Mouse (Mus musculus) limb, embryonic 13.5 days (tissue): ENCODE measurements around the gene Mical3. TPM values are rescaled to one million over a fixed set of nuclear protein-coding genes. Genes with fewer than 3 reads are reported as not detected.

ENCODE experiments used
- ATAC-seq: fragments of 200-750 bp; cut with Nextera tagmentation; 2 replicates; pipeline ENCODE4 v1.8.0; 2017; ENCODE audit warnings: low read depth, moderate number of reproducible peaks, moderate TSS enrichment; ENCODE audit not compliant: low FRiP score
- H3K27ac ChIP-seq: fragments of 300-500 bp; sonication (generic); 2 replicates; pipeline ENCODE4 v1.5.1; 2015; ENCODE audit warnings: inconsistent platforms, mild to moderate bottlenecking, moderate library complexity
- H3K27me3 ChIP-seq: fragments of 300-500 bp; sonication (generic); 2 replicates; pipeline ENCODE4 v1.6.1; 2015; ENCODE audit warnings: mild to moderate bottlenecking, inconsistent platforms
- H3K36me3 ChIP-seq: fragments of 300-500 bp; sonication (generic); 2 replicates; pipeline ENCODE4 v1.6.1; 2015; ENCODE audit warnings: inconsistent platforms, mild to moderate bottlenecking, moderate library complexity
- H3K4me1 ChIP-seq: fragments of 300-500 bp; sonication (generic); 2 replicates; pipeline ENCODE4 v1.6.1; 2015; ENCODE audit warnings: inconsistent platforms
- H3K4me2 ChIP-seq: fragments of 300-500 bp; sonication (generic); replicated peaks from 2 replicates; pipeline ENCODE4 v1.6.1; 2015; ENCODE audit warnings: inconsistent platforms, mild to moderate bottlenecking, moderate library complexity
- H3K4me3 ChIP-seq: fragments of 300-500 bp; sonication (generic); 2 replicates; pipeline ENCODE4 v1.5.1; 2015; ENCODE audit warnings: moderate library complexity, mild to moderate bottlenecking, inconsistent platforms
- H3K9ac ChIP-seq: fragments of 300-500 bp; sonication (generic); 2 replicates; pipeline ENCODE4 v1.6.1; 2015; ENCODE audit warnings: mild to moderate bottlenecking, inconsistent platforms
- H3K9me3 ChIP-seq: fragments of 300-500 bp; sonication (generic); 2 replicates; pipeline ENCODE4 v1.6.1; 2016; ENCODE audit warnings: inconsistent platforms
- WGBS: fragments of 180-500 bp; shearing (Covaris S2); methylation state at CpG from one replicate; pipeline ENCODE4 v1.1.7; 2015; 5-methylcytosine and 5-hydroxymethylcytosine counted together
- polyA plus RNA-seq: library from polyadenylated mRNA; unstranded; fragments of >200 nt; fragmentation: Nextera tagmentation; extraction: Ambion mirVana; gene quantifications from 2 replicates; pipeline ENCODE4 v1.2.1, GENCODE M21; 2015

Gene Mical3
- polyA plus RNA-seq, 1 experiment from 2014 or later, result 11.0 TPM

GRCm38 (mm10) chr6:120982314-120982713, 148.5 kb downstream of the Mical3 start:
- Histone ChIP-seq H3K36me3 (peaks cover 36% of the 10 kb centered on the region), H3K27me3 (no peaks in the 10 kb centered on the region), H3K9ac (no peak overlapping the region), H3K4me1 (peaks cover 11% of the 10 kb centered on the region), H3K27ac (no peak overlapping the region), H3K4me3 (no peak overlapping the region), H3K4me2 (no peak overlapping the region), H3K9me3 (no peaks in the 10 kb centered on the region)
- no peak for ATAC-seq
- WGBS, result 93% methylated on average over 13 of the region's 13 CpGs

- Histone ChIP-seq H3K9me3 (no peaks in the 10 kb centered on the region), H3K9ac (no peak overlapping the region), H3K27me3 (no peaks in the 10 kb centered on the region), H3K27ac (no peak overlapping the region), H3K4me2 (no peak overlapping the region), H3K36me3 (peaks cover 36% of the 10 kb centered on the region), H3K4me3 (no peak overlapping the region), H3K4me1 (peaks cover 13% of the 10 kb centered on the region)
- 69% methylated on average over 6 of the region's 6 CpGs for WGBS
- no peak for ATAC-seq
These were observed 149.3 kb downstream of the Mical3 start for GRCm38 (mm10) chr6:120981537-120981936.

- no peak overlapping the region for H3K4me2 ChIP-seq
- H3K27ac ChIP-seq, result peak overlapping the region; percentile 28
- H3K4me3 ChIP-seq, result no peak overlapping the region
- H3K36me3 ChIP-seq, result peaks cover 29% of the 10 kb centered on the region
- peak; percentile 65 for ATAC-seq
- H3K9ac ChIP-seq, result no peak overlapping the region
- H3K4me1 ChIP-seq, result peaks cover 13% of the 10 kb centered on the region
- no peaks in the 10 kb centered on the region for H3K27me3 ChIP-seq
- H3K9me3 ChIP-seq, result no peaks in the 10 kb centered on the region
- WGBS, result 49% methylated on average over 18 of the region's 18 CpGs
These were observed 152.7 kb downstream of the Mical3 start for GRCm38 (mm10) chr6:120978019-120978621.

GRCm38 (mm10) chr6:120976991-120977390, 153.8 kb downstream of the Mical3 start:
- no peak for ATAC-seq
- Histone ChIP-seq H3K4me2 (no peak overlapping the region), H3K27ac (no peak overlapping the region), H3K4me1 (peaks cover 13% of the 10 kb centered on the region), H3K4me3 (no peak overlapping the region), H3K9me3 (no peaks in the 10 kb centered on the region), H3K36me3 (peaks cover 28% of the 10 kb centered on the region), H3K27me3 (no peaks in the 10 kb centered on the region), H3K9ac (no peak overlapping the region)
- 62% methylated on average over 11 of the region's 11 CpGs for WGBS

GRCm38 (mm10) chr6:120976097-120976496, 154.7 kb downstream of the Mical3 start:
- Histone ChIP-seq H3K27ac (no peak overlapping the region), H3K9me3 (no peaks in the 10 kb centered on the region), H3K9ac (no peak overlapping the region), H3K4me2 (no peak overlapping the region), H3K4me1 (peaks cover 13% of the 10 kb centered on the region), H3K36me3 (peaks cover 19% of the 10 kb centered on the region), H3K4me3 (no peak overlapping the region), H3K27me3 (no peaks in the 10 kb centered on the region)
- ATAC-seq, result no peak
- WGBS, result 73% methylated on average over 12 of the region's 12 CpGs

DNA sequence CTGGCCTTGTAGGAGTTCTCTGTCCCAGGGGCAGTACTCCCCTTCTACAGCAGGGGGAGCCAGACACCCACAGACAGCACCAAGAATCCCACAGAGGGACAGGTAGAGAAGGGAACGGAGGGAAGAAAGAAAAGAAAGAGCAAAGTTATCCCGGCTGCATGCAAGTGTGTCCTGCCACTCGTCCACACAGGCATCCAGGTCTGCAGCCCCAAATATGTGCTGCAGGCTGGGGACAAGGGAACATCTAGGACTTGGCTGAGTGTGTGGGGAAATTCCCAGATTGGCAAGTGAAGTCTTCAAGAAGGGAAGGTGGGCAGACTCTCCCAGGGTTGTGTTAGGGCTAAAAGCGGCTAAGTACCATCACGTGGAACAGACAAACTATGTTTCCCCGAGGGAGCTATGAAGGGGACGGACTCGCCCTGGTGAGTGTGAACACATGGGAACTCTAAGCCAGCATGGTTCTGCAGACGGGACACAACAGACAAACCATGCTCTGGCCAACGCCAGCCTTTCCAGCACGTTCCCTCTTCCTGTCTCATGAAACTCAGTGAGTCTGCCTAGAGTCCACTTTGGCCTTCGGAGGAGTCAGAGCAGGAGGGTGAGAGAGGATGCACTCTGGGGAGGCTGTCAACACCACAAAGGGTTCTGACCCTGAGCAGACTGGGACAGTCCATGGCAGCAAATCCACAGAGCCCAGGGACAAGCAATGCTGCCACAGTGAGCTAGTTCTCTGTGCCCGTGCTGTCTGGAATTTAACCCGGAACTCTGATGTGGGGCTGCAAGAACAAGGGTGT, 158.8 kb downstream of the Mical3 start:
- 55% methylated on average over 14 of the region's 14 CpGs for WGBS
- peaks cover 28% of the 10 kb centered on the region; the same call in 1 of the 2 replicates for H3K36me3 ChIP-seq
- peak; percentile 61 for ATAC-seq

GRCm38 (mm10) chr6:120970939-120971796, 159.6 kb downstream of the Mical3 start:
- Histone ChIP-seq H3K4me3 (no peak overlapping the region), H3K27me3 (no peaks in the 10 kb centered on the region), H3K9me3 (no peaks in the 10 kb centered on the region), H3K36me3 (peaks cover 28% of the 10 kb centered on the region; the same call in 1 of the 2 replicates), H3K4me1 (no peaks in the 10 kb centered on the region), H3K27ac (no peak overlapping the region), H3K4me2 (no peak overlapping the region), H3K9ac (no peak overlapping the region)
- peak; percentile 32; the same call in 1 of the 2 replicates for ATAC-seq
- 65% methylated on average over 8 of the region's 8 CpGs for WGBS

More for the DNA sequence above, 158.8 kb downstream of the Mical3 start:
- Histone ChIP-seq H3K9me3 (no peaks in the 10 kb centered on the region), H3K27me3 (no peaks in the 10 kb centered on the region), H3K4me1 (0 out of 2 replicates have a peak, but pooled peaks cover 1% of the 10 kb centered on the region), H3K4me2 (no peak overlapping the region), H3K4me3 (no peak overlapping the region), H3K9ac (0 out of 2 replicates have a peak overlapping the region, but pooled peaks have one; percentile 40), H3K27ac (no peak overlapping the region)

DNA sequence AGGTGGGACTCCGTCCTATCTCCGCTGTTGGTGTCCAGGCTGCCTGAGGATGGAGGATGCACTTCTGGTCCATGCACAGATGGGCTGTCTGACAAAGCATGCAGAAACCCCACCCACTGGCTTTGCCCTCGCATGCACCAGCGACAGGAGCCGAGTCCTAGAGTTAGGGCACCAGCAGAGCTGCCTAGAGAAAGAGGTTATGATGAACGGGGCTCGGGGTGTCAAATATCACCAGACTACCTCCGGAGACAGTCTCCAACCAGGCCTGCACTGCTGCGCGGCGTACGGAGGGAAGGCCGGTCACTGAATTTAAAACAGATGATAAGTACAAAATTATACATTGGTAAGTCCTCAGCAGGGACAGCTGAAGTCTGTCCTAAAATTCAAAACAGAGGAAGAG, 165.0 kb downstream of the Mical3 start:
- H3K36me3 ChIP-seq, result peaks cover 31% of the 10 kb centered on the region; the same call in 1 of the 2 replicates
- no peak overlapping the region for H3K27ac ChIP-seq
- peaks cover 5% of the 10 kb centered on the region for H3K4me1 ChIP-seq
- peak; percentile 74; the same call in 1 of the 2 replicates for ATAC-seq
- no peak overlapping the region for H3K4me3 ChIP-seq
- no peak overlapping the region for H3K4me2 ChIP-seq
- 17% methylated on average over 13 of the region's 13 CpGs for WGBS
- H3K9ac ChIP-seq, result no peak overlapping the region
- H3K9me3 ChIP-seq, result no peaks in the 10 kb centered on the region
- H3K27me3 ChIP-seq, result no peaks in the 10 kb centered on the region

- Histone ChIP-seq H3K4me2 (no peak overlapping the region), H3K9ac (no peak overlapping the region), H3K4me1 (peaks cover 5% of the 10 kb centered on the region), H3K9me3 (no peaks in the 10 kb centered on the region), H3K36me3 (peaks cover 27% of the 10 kb centered on the region), H3K27ac (no peak overlapping the region), H3K4me3 (no peak overlapping the region), H3K27me3 (no peaks in the 10 kb centered on the region)
- WGBS, result 89% methylated on average over 3 of the region's 3 CpGs
- no peak for ATAC-seq
These were observed 166.6 kb downstream of the Mical3 start for GRCm38 (mm10) chr6:120964179-120964578.

- H3K9ac ChIP-seq, result no peak overlapping the region
- no peak overlapping the region for H3K4me2 ChIP-seq
- H3K36me3 ChIP-seq, result peaks cover 56% of the 10 kb centered on the region
- no peaks in the 10 kb centered on the region for H3K27me3 ChIP-seq
- H3K9me3 ChIP-seq, result no peaks in the 10 kb centered on the region
- no peak overlapping the region for H3K27ac ChIP-seq
- no peak overlapping the region for H3K4me3 ChIP-seq
- H3K4me1 ChIP-seq, result no peaks in the 10 kb centered on the region
- WGBS, result 88% methylated on average over 9 of the region's 9 CpGs
- ATAC-seq, result no peak
These were observed 170.3 kb downstream of the Mical3 start for GRCm38 (mm10) chr6:120960338-120961030.

DNA sequence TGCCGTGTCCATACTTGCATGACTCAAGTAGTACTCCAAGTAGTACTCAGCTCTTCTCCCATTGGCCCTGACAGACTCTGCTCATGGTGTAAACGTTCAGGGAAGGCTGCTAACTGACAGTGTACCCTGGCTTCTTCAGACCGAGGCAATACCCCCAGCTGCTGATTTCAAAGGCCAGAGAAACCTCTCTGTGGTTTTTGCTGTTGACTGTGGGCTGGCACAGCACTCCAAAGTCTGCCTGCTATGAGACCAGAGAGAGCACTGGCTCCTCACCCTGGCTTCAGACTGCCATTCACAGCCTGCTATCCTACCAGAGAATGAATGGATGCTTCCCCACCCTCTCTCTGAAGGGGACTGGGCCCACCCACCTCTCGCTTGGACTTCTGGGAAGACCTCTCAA, 173.5 kb downstream of the Mical3 start:
- H3K9me3 ChIP-seq, result no peaks in the 10 kb centered on the region
- no peak overlapping the region for H3K4me3 ChIP-seq
- no peak overlapping the region for H3K4me2 ChIP-seq

More for the DNA sequence above, 173.5 kb downstream of the Mical3 start:
- Histone ChIP-seq H3K27ac (no peak overlapping the region), H3K9ac (no peak overlapping the region), H3K27me3 (no peaks in the 10 kb centered on the region), H3K4me1 (no peaks in the 10 kb centered on the region), H3K36me3 (peaks cover 64% of the 10 kb centered on the region)
- ATAC-seq, result no peak
- WGBS, result 85% methylated on average over 4 of the region's 4 CpGs
